Mouse (Mus musculus): Measurements from ENCODE around the gene Rab11fip4. TPM values are rescaled to one million over a fixed set of nuclear protein-coding genes. Genes with fewer than 3 reads are reported as not detected.

The Rab11fip4 gene
- polyA plus RNA-seq (2014; fragmentation: Illumina TruSeq; extraction: RNeasy Lipid Tissue Mini Kit (QIAGEN cat#74804); ENCODE audit: low read depth, low replicate concordance): 0.41 TPM

GRCm38 (mm10) chr11:79590664-79591590 lies at the start of gene Rab11fip4:
Rab11fip4 (plus strand) TSS chr11:79591212.

Other genes with a start within 250 kb of the Rab11fip4 start
- gene Omg, start 87.1 kb upstream of the Rab11fip4 start, polyA plus RNA-seq (2014; fragmentation: Illumina TruSeq; extraction: RNeasy Lipid Tissue Mini Kit (QIAGEN cat#74804); ENCODE audit: low read depth, low replicate concordance): 30.3 TPM
- gene Evi2b, start 67.5 kb upstream of the Rab11fip4 start, polyA plus RNA-seq (2014; fragmentation: Illumina TruSeq; extraction: RNeasy Lipid Tissue Mini Kit (QIAGEN cat#74804); ENCODE audit: low read depth, low replicate concordance): 8.4 TPM
- 0.35 TPM for gene Evi2, start 60.6 kb upstream of the Rab11fip4 start, polyA plus RNA-seq (2014; fragmentation: Illumina TruSeq; extraction: RNeasy Lipid Tissue Mini Kit (QIAGEN cat#74804); ENCODE audit: low read depth, low replicate concordance)
- 6.0 TPM for gene Evi2a, start 60.6 kb upstream of the Rab11fip4 start, polyA plus RNA-seq (2014; fragmentation: Illumina TruSeq; extraction: RNeasy Lipid Tissue Mini Kit (QIAGEN cat#74804); ENCODE audit: low read depth, low replicate concordance)